Mouse (Mus musculus): ENCODE measurements around the gene C5ar2. TPM values are rescaled to one million over a fixed set of nuclear protein-coding genes. Genes with fewer than 3 reads are reported as not detected.
A peak's percentile ranks its signal among the peaks of the same experiment; 100 is the strongest.

The C5ar2 gene
- polyA plus RNA-seq (2012; rRNA removed), result 0.15 and 0.32 TPM in 2 replicates
- polyA plus RNA-seq (2014; fragmentation: Nextera tagmentation; extraction: Ambion mirVana), result 0.07 TPM in 1 of 2 replicates, not detected in the other

DNA sequence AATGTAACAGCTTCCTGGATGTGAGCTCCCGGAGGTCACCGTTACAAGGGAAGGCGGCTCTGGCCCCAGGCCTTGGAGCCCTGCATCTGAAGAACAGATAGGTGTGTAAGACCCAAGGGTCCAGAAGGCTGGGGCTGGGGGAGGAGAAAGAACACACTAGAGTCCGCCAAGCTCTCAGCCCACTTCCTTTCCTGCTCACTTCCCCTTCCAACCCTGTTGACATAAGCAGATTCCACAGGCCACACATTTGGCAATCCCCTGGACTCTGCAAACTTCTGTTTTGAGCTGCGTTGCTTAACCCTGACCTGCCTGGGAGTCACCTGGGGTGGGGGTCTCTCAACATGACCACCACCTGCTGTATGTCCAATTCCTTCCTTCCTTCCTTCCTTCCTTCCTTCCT is at the start of gene C5ar2:
C5ar2 (minus strand) TSS at position 88 of the 400 bp plus-strand sequence.
- DNase-seq (ENCODE audit: low spot score) (no peak), ATAC-seq (ENCODE audit: low FRiP score, low read depth) (no peak)
- Histone ChIP-seq H3K27ac (replicated peaks; ENCODE audit: low read depth, low read length) (no peak within 1 kb of the TSS), H3K27me3 (ENCODE audit: control insufficient read depth, insufficient read depth, low read length) (no peaks in the 10 kb centered on the region), H3K9ac (ENCODE audit: low read depth, low read length, severe bottlenecking) (no peak within 1 kb of the TSS), H3K9me3 (ENCODE audit: control insufficient read depth, low read length) (no peaks in the 10 kb centered on the region), H3K4me3 (replicated peaks; ENCODE audit: low read length) (no peak within 1 kb of the TSS), H3K36me3 (ENCODE audit: control insufficient read depth, insufficient read depth, low read length) (no peaks in the 10 kb centered on the region), H3K4me1 (ENCODE audit: control insufficient read depth, insufficient read depth, low read length) (no peaks in the 10 kb centered on the region), H3K4me2 (replicated peaks; ENCODE audit: low read depth, low read length, severe bottlenecking) (no peak within 1 kb of the TSS)
- TF ChIP-seq POLR2A (IDR thresholded peaks at IDR 0.05; ENCODE audit: borderline replicate concordance, extremely low read depth, insufficient read depth, insufficient read length), result no peak
- 68% methylated on average over 5 of the region's 5 CpGs for WGBS

DNA sequence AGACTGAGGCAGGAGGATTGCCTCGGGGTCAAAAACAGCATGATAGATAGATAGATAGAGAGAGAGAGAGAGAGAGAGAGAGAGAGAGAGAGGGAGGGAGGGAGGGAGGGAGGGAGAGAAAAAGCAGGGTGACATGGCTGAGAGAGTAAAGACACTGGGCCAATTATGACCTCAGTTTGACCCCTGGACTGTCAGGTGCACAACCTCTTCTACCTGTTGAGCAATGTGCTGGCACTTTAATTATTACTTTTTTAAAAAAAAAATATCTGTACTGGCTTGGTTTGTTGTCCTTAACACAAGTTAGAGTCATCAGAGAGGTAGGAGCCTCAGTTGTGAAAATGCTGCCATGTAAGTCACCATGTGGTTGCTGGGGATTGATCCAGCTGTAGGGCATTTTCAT is 43.8 kb upstream of the C5ar2 start:
- H3K36me3 ChIP-seq (ENCODE audit: control insufficient read depth, insufficient read depth, low read length), result peaks cover 12% of the 10 kb centered on the region
- no peak overlapping the region for H3K27ac ChIP-seq (replicated peaks; ENCODE audit: low read depth, low read length)
- no peaks in the 10 kb centered on the region for H3K9me3 ChIP-seq (ENCODE audit: control insufficient read depth, low read length)
- no peak overlapping the region for H3K4me3 ChIP-seq (replicated peaks; ENCODE audit: low read length)
- peaks cover 4% of the 10 kb centered on the region; the same call in 1 of the 2 replicates for H3K4me1 ChIP-seq (ENCODE audit: control insufficient read depth, insufficient read depth, low read length)
- 63% methylated on average over 1 of the region's 1 CpGs for WGBS
- TF ChIP-seq POLR2A (IDR thresholded peaks at IDR 0.05; ENCODE audit: borderline replicate concordance, extremely low read depth, insufficient read depth, insufficient read length), result no peak
- H3K27me3 ChIP-seq (ENCODE audit: control insufficient read depth, insufficient read depth, low read length), result no peaks in the 10 kb centered on the region
- H3K4me2 ChIP-seq (replicated peaks; ENCODE audit: low read depth, low read length, severe bottlenecking), result no peak overlapping the region
- no peak for DNase-seq (ENCODE audit: low spot score)
- ATAC-seq (ENCODE audit: low FRiP score, low read depth), result no peak
- H3K9ac ChIP-seq (ENCODE audit: low read depth, low read length, severe bottlenecking), result no peak overlapping the region

DNA sequence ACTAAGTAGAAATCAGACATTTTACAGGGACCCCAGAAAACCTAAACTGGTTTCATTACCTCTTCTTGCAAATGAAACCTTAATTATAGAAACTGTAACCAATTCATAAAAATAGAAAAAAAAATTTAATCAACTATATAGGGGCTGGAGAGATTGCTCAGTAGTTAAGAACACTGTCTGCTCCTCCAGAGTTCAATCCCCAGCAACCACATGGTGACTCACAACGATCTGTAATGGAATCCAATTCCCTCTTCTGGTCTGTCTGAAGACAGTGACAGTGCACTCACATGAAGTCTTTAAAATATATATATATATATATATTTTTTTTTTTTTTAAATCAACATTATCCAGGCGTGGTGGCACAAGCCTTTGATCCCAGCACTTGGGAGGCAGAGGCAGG is 43.1 kb upstream of the C5ar2 start:
- no peak for TF ChIP-seq POLR2A (IDR thresholded peaks at IDR 0.05; ENCODE audit: borderline replicate concordance, extremely low read depth, insufficient read depth, insufficient read length)
- Histone ChIP-seq H3K27ac (replicated peaks; ENCODE audit: low read depth, low read length) (peak overlapping the region; percentile 96), H3K4me1 (ENCODE audit: control insufficient read depth, insufficient read depth, low read length) (peaks cover 4% of the 10 kb centered on the region; the same call in 1 of the 2 replicates), H3K36me3 (ENCODE audit: control insufficient read depth, insufficient read depth, low read length) (peaks cover 20% of the 10 kb centered on the region), H3K4me3 (replicated peaks; ENCODE audit: low read length) (peak overlapping the region; percentile 64), H3K4me2 (replicated peaks; ENCODE audit: low read depth, low read length, severe bottlenecking) (peak overlapping the region; percentile 57), H3K9ac (ENCODE audit: low read depth, low read length, severe bottlenecking) (peak overlapping the region; percentile 80), H3K9me3 (ENCODE audit: control insufficient read depth, low read length) (no peaks in the 10 kb centered on the region), H3K27me3 (ENCODE audit: control insufficient read depth, insufficient read depth, low read length) (no peaks in the 10 kb centered on the region)
- ATAC-seq (ENCODE audit: low FRiP score, low read depth) (no peak), DNase-seq (ENCODE audit: low spot score) (no peak)
- WGBS, result 89% methylated on average over 2 of the region's 2 CpGs

DNA sequence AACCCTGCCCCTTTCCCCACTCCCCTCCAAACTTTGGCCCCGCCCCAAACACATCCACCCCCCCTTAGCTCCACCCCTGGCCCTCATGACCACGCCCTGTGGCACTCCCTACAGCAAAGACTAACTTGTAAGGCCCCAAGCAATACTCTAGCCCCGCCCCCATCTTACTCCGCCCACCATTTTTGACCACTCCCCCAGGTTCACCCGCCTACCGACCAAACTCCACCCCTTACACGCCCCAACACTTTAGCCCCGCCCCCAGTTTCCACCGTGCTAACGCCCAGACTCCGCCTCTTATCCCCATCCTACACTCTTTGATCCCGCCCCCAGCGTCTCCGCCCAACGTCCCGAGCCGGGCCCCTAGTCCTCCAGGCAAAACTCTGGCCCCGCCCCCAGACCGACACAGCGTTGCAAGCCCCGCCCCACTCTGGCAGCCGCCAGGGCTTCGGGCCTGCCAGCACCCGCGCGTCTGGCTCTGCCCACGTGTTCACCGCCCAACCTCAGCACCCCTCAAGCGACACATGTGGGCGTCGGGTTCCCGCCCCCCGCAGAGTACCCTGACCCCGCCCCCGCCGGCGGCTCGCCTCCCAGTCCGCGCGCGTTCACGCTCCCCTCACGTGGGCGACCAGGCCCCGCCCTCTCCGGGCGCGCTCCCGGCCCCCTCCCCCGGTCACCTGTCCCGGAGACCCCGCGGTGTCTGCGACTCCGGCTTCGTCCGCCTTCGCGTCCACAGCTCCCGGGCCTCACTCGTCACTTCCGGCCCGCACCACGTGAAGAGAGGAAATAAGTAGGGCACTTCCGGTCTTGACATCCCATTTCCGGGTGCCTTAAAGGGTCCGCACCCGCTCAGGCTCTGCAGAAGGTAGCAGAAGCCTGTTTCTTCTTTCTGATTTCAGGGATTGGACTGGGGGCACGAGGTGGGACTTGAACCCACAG is 42.3 kb upstream of the C5ar2 start, which contains the start of gene Ccdc9:
Ccdc9 (minus strand) TSS at position 770 of the 936 bp plus-strand sequence.
- no peaks in the 10 kb centered on the region for H3K9me3 ChIP-seq (ENCODE audit: control insufficient read depth, low read length)
- peak within 1 kb of the TSS; percentile 80 for H3K9ac ChIP-seq (ENCODE audit: low read depth, low read length, severe bottlenecking)
- peak within 1 kb of the TSS; percentile 57 for H3K4me2 ChIP-seq (replicated peaks; ENCODE audit: low read depth, low read length, severe bottlenecking)
- TF ChIP-seq POLR2A (IDR thresholded peaks at IDR 0.05; ENCODE audit: borderline replicate concordance, extremely low read depth, insufficient read depth, insufficient read length), result peak; percentile 28; the same call in 1 of the 2 replicates
- H3K27ac ChIP-seq (replicated peaks; ENCODE audit: low read depth, low read length), result peak within 1 kb of the TSS; percentile 96
- H3K4me1 ChIP-seq (ENCODE audit: control insufficient read depth, insufficient read depth, low read length), result peaks cover 4% of the 10 kb centered on the region; the same call in 1 of the 2 replicates
- no peaks in the 10 kb centered on the region for H3K27me3 ChIP-seq (ENCODE audit: control insufficient read depth, insufficient read depth, low read length)
- under 1% methylated on average over 42 of the region's 70 CpGs for WGBS
- DNase-seq (ENCODE audit: low spot score), result peak; percentile 98
- H3K36me3 ChIP-seq (ENCODE audit: control insufficient read depth, insufficient read depth, low read length), result peaks cover 27% of the 10 kb centered on the region
- H3K4me3 ChIP-seq (replicated peaks; ENCODE audit: low read length), result peak within 1 kb of the TSS; percentile 64
- ATAC-seq (ENCODE audit: low FRiP score, low read depth), result peak; percentile 90

DNA sequence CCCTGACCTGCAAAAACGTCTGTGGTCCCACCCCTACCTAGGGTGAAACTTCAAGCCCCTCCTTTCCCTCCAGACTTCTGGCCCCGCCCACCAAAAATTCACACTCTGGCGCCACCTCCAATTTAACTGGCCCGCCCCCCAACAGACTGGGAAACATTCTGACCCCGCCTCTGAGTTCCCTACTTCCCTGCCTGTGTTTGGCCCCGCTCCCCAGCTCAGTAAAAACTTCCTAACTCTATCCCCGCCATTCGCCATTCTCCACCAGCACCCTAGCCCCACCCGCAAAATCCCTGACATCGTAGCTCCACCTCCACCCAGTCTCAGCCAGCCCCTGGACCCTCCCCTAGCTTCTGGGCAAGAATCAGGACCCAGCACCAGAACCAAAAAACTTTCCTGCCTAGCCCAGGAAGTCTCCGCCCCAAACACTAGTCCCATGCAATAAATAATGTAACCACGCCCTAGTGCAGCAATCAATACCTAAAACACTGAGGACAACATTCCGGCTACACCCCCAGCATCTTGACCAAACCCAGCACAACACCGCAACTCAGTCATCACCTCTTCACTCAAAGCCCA is 41.6 kb upstream of the C5ar2 start:
- ATAC-seq (ENCODE audit: low FRiP score, low read depth), result peak; percentile 41
- DNase-seq (ENCODE audit: low spot score), result peak; percentile 83
- TF ChIP-seq POLR2A (IDR thresholded peaks at IDR 0.05; ENCODE audit: borderline replicate concordance, extremely low read depth, insufficient read depth, insufficient read length), result no peak
- peak overlapping the region; percentile 57 for H3K4me2 ChIP-seq (replicated peaks; ENCODE audit: low read depth, low read length, severe bottlenecking)
- peaks cover 33% of the 10 kb centered on the region for H3K36me3 ChIP-seq (ENCODE audit: control insufficient read depth, insufficient read depth, low read length)
- peaks cover 4% of the 10 kb centered on the region; the same call in 1 of the 2 replicates for H3K4me1 ChIP-seq (ENCODE audit: control insufficient read depth, insufficient read depth, low read length)
- H3K9ac ChIP-seq (ENCODE audit: low read depth, low read length, severe bottlenecking), result peak overlapping the region; percentile 21; the same call in 1 of the 2 replicates
- peak overlapping the region; percentile 11 for H3K27ac ChIP-seq (replicated peaks; ENCODE audit: low read depth, low read length)
- H3K9me3 ChIP-seq (ENCODE audit: control insufficient read depth, low read length), result no peaks in the 10 kb centered on the region
- peak overlapping the region; percentile 64 for H3K4me3 ChIP-seq (replicated peaks; ENCODE audit: low read length)
- WGBS, result under 1% methylated on average over 13 of the region's 14 CpGs
- no peaks in the 10 kb centered on the region for H3K27me3 ChIP-seq (ENCODE audit: control insufficient read depth, insufficient read depth, low read length)

Data from limb, embryonic 14.5 days (tissue).